Mouse (Mus musculus): ENCODE data around the gene Snupn. TPM values are rescaled to one million over a fixed set of nuclear protein-coding genes. Genes with fewer than 3 reads are reported as not detected.
"Not testable (repeated sequence)": the region's sequence is repeated elsewhere in the genome, so short reads cannot be mapped to it uniquely, and the experiment has no call there.

The Snupn gene
- total RNA-seq, 4 experiments from 2014 or later = 14.4 to 17.1 (median 14.9) TPM

DNA sequence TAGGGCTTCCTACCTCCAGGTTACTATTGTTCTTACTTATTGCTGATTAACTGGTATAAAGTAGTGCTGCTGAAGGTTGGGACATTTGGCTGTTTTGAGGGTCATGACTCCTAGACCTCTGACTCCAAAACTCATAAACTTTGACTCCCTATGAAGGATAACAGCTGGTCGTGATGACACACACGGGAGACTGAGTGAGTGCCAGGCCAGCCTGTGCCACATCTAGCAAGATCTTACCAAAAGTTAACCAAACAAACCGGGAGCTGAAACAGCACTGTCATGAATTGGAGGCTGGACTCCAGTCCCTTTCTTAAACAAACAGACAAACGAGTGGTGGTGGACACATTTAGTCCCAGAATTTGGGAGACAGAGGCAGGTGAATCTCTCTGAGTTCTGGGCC is 21.2 kb upstream of the Snupn start:
- no peak for DNase-seq (ENCODE audit: low spot score in 2 of 2)

DNA sequence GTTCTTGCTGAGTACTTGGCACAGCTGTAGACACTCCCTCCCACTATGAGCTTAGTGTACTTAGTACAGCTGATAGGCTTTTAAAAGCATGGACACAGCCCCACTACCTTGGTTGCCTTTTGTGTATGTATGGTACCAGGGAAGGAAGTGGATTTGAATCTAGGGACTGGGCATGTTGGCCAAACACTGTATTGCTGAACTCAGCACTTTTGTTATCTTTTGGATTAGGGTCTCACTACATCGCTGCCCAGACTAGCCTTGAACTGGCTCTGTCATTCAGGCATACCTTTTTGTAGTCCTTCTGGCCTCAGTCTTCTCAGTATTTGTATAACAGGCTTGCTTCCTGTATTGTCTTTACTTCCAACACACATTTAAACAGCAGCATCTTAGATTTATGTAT is 20.1 kb upstream of the Snupn start:
- DNase-seq (ENCODE audit: low spot score in 2 of 2) = no peak

DNA sequence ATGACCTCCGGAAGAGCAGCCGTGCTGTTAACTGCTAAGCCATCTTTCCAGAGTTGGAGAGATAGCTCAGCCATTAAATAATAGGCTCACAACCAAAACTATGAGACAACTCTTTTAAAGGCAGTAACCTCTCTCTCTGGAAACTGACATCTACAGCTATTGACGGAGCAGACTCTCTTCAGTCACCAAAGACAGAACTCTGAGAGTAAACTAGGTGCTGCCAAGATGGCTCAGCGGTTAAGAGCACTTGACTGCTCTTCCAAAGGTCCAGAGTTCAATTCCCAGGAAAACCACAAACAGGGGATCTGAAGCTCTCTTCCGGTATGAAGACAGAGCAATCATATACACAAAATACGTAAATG is 13.8 kb upstream of the Snupn start:
- DNase-seq (ENCODE audit: low spot score in 2 of 2) = no peak

DNA sequence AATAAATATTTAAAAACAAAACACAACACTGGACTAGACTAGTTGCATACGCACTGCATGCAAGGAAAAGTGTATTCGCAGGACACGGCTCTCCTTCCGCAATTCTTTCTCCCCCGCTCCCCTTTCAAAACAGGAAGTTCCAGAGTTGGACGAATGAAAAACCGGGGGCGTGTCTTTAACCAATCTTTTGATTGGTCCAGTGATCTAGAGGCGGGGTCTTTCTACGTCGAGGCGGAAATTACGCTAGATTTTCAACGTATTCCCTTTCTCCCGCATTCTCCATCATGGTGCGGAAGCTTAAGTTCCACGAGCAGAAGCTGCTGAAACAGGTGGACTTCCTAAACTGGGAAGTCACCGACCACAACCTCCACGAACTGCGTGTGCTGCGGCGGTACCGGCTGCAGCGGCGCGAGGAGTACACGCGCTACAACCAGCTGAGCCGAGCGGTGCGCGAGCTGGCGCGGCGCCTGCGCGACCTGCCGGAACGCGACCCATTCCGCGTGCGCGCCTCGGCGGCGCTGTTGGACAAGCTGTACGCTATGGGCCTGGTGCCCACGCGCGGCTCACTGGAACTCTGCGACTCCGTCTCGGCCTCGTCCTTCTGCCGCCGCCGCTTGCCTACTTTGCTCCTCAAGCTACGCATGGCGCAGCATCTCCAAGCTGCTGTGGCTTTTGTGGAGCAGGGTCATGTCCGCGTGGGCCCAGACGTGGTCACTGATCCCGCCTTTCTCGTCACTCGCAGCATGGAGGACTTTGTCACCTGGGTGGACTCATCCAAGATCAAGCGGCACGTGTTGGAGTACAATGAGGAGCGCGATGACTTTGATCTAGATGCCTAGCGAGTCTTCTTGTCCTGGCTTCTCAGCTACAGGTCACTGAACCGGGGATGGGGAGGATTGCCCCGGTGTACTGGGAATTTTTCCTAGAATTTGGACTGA is 13.2 kb upstream of the Snupn start, which contains the start of gene Imp3:
Imp3 (plus strand) TSS at position 253 of the 938 bp plus-strand sequence.
- DNase-seq (ENCODE audit: low spot score in 2 of 2) = peak; percentile 89 to 91

DNA sequence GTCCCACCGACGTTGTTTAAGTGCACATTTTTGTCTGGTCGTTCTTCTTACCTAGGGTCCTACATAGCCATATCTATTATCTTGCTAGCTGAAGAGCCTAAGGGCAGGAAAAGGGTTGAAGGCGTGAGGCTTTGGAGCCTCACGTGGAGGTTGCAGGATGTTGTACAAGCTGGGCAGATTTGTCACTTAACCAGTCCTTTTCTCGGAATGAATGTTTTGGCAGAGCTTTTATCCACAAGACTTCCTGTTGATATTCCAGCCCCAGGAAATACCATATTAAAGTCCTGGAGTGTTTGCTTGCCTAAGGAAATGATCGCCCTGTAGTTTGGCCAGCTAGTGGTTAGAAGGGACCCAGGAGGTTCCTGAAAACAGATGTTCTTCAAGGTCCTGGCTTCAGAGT is 12.3 kb upstream of the Snupn start:
- no peak for DNase-seq (ENCODE audit: low spot score in 2 of 2)

DNA sequence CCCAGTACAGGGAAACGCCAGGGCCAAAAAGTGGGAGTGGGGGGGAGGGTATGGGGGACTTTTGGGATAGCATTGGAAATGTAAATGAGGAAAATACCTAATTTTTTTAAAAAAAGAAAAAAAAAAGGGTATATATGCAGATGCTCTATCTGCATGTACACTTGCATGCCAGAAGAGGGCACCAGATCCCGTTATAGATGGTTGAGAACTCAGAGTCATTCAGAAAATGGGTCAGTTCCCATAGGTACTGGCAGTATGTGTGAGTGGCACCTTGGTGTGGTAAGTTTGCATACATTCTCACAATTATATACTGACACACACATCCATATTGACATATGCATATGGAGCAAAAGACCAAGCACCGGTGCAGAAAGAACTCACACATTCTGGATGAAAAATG is 3.2 kb upstream of the Snupn start:
- not testable (repeated sequence) for DNase-seq (ENCODE audit: low spot score in 2 of 2)

DNA sequence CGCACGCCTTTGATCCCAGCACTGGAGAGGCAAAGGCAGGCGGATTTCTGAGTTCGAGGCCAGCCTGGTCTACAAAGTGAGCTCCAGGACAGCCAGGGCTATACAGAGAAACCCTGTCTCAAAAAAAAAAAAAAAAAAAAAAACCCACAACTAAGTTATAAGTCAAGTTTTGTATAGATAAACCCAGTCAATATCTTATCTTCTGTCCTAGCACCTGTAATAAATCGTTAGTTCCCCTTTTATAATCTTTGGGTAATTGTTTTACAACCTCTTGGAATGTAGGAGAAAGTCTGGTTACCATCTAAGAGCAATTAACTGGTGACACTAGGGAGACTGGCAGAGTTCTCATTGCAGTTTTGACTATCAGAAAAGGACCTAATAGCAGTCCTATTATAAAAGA is 2.0 kb upstream of the Snupn start:
- DNase-seq (ENCODE audit: low spot score in 2 of 2) = not testable (repeated sequence)

DNA sequence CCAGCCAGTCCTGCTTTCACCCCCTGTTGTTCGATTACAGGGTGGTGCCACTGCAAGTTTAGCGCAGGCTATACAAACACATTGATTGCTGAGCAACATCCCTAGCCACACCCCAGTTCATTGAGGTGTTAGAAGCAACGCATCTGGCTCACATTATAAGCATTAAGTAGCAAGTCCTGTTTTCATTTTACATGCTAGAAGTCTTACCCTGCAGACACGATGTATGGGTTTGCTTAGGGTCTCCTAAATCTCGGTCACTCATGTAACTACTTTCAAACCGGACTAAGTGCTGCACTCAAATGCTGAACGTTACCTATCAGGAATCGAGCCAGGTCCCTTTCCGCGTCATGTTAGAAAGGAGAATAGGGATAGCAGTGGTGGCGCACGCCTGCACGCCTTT is 911 bp upstream of the Snupn start:
- DNase-seq (ENCODE audit: low spot score in 2 of 2) = no peak

DNA sequence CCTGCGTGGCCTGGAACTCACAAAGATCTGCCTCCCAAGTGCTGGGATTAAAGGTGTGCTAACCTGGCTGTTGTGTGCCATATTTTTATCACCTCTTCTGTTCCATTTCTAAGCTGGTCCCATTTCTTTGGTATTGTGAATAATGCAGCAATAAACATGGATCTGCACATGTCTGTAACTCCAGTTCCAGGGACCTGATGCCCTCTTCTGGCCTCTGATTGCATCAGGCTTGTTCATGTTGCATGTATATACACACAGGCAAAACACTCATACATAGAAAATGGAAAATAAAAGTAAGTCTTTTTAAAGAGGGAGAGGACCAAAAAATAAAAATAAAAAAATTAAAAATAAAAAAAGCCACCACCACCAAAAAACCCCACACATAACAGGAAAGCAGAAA is 2.9 kb downstream of the Snupn start:
- no peak for DNase-seq (ENCODE audit: low spot score in 2 of 2)

DNA sequence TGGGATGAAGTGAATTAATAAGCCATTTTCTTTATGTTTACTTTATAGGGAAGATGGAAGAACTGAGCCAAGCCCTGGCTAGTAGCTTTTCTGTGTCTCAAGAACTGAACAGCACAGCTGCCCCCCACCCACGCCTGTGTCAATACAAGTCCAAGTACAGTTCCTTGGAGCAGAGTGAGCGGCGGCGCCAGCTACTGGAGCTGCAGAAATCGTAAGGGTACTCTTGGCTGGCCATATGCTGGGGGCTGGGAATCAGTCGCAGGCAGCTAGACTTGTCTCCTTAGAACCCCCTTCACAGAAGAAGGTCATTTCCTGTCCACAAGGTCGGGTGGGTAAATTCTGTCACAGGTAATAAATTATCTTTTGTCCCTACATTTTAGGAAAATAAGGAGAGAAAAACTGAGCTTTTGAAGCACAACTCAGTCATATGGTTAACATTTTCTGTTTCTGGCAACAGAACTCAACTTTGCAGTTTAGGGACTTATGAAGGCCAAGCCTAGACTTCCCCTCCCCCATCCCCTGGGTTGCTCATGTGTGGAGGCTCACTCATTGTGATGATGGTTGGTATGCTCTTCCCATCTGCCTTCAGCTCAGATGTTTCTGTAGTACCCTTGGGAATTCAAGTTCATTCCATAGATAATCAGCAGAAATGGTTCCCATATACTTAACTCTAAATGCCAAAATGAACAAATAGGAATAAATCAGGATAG is 6.4 kb downstream of the Snupn start:
- DNase-seq (ENCODE audit: low spot score in 2 of 2) = no peak

DNA sequence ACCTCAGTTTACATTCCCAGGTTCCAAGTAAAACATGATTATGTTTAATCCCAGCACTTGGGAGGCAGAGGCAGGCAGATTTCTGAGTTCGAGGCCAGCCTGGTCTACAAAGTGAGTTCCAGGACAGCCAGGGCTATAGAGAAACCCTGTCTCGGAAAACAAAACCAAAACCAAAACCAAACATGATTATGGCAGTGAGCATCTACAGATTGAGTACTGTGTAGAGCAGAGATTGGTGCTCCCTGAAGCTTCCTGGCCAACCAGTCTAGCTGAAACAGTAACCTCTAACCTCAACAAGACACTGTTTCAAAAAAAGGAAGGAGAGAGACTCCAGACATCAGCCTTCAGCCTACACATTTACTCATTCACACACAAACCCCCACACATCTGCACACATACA is 8.0 kb downstream of the Snupn start:
- no peak for DNase-seq (ENCODE audit: low spot score in 2 of 2)

DNA sequence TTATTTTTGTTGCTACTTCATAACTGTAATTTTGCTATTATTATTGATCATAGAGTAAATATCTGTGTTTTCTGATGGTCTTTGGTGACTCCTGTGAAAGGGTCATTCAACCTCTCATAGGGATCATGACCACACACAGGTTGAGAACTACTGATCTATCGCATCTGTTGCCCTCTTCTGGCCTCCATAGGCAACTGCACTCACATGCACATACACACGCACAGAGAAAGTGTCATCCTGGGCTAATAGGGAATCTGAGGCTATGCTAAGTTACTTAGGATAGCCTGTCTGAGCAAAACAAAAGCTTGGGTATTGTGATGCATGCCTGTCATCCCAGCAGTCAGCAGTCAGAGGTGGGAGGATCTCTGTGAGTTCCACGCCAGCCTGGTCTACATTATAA is 10.9 kb downstream of the Snupn start:
- no peak for DNase-seq (ENCODE audit: low spot score in 2 of 2)

DNA sequence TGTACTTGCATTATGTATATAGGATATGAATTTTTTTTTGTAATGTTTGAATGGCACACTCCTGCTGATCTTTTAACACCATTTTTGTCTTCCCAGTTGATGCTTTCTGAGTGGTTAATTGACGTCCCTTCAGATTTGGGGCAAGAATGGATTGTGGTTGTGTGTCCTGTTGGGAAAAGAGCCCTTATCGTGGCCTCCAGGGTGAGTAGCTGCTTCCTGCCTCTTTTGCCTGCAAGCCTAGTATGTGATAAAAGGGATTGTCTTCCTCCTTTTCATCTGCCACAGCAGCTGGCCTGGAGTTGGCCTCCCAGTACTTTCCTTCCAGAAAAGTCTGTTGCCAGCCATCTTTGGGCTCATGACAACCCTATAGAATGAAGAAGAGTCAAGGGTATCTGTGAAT is 19.5 kb downstream of the Snupn start:
- DNase-seq (ENCODE audit: low spot score in 2 of 2) = no peak

DNA sequence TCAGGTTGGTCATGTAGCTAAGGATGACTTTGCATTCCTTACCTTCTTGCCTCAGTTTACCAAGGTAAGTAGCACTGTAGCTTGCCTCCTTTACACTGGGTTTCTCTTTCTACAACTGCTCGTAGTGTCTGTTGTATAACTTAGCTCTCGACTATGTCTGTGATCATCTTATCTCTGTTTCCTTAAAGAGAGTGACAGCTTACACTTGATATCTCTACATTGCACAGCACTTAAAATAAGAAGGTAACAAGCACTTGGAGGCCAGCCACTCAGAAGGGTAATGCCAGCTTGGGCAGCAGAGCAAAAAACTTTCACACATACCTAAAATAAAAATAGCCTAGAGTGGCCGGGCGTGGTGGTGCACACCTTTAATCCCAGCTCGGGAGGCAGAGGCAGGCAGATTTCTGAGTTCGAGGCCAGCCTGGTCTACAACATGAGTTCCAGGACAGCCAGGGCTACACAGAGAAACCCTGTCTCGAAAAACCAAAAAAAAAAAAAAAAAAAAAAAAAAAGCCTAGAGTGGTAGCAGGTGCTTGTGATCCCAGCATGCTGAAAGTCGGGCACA is 23.4 kb downstream of the Snupn start:
- no peak for DNase-seq (ENCODE audit: low spot score in 2 of 2)

DNA sequence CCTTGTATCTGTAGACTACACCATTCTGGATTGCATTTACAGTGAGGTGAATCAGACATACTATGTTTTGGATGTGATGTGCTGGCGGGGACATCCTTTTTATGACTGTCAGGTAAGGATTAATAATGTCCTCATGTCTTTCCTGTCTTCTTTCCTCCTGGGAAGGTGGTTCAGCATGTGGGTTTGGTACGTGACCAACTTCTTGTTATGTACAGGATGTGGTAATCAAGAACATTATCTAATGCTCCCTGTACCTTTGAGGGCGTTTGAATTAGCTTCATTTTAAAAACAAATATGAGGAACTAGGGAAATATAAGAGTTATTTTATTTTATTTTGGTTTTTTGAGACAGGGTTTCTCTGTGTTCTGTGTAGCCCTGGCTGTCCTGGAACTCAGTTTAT is 24.5 kb downstream of the Snupn start:
- no peak for DNase-seq (ENCODE audit: low spot score in 2 of 2)

DNA sequence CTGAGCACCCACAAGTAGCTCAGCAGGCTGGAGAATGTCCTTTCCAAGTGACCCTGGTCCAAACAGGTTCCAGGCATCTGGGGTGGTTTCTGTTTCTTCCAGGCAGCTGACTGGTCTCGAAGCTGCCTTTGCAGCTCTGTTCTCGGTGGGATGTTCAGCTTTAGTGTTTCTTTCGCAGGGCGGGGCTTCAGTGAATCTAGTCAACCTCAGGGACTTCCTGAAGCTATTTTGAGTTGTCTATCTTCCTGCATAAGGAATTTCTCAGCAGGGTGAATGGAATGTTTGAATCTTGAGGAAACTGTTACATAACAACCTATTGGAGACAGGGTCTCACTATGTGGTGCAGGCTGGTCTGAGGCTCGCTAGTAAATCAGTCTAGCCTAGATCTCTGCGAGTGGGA is 29.5 kb downstream of the Snupn start:
- DNase-seq (ENCODE audit: low spot score in 2 of 2) = no peak

DNA sequence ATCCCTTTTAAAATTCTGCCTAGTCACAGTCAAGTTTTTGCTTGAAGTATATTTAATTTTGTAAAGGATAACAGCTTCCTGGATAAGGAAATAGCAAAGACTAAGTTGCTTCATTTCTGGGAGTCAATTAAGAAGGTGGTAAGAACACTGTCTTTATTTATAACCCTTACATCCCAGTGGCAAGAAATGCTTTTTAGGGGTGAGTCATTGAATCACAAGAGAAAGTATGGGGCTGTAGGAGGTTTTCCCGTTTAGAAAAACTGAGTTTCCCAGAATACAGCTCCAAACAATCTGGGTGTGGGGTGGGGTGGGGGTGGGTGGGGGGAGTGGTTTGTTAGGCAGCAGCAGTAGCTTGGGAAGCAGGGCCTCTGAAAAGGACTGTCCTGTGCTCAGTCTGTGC is 30.8 kb downstream of the Snupn start:
- no peak for DNase-seq (ENCODE audit: low spot score in 2 of 2)

DNA sequence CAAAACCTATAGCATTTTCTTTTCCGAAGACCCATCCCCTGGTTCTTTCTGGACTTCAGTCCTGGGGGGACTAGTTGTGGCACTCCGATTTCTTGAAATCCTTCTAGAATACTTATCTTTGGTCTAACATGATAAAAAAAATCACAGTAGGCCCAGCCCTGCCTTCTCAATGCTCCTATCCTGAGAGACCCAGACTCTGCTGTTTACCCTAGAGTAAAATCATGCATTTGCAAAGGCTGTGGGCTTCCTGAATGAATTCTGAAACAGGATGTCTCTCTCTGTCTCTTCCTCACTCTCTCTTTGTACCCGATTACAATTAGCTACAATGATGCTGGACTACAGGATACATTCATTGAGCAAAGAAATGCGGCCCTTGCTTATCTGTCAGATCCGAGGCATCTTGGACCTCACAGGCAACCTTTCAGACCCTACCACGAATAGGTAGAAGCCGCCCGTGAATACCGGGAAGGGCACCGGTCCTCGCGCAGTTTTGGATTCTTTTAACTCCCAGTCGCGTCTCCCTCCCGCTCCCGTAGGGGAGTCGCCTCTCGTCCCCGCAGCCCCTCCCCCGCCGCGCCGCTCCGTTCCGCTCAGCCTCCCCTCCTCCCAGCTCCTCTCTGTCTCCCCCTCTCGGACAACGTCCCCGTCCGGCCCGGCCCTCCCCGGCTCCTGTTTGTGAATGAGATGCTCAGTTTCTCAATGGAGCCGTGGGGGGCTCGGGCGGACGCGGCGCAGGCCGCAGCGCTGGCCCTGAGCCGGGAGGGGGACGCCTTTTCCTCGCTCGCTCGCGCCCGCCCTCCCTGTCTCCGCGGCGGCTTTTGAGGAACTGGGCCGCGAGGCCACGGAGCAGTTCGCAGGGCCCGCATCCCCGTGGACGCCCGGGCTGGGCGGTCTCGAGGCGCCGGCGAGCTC is 43.9 kb downstream of the Snupn start, which contains the start of gene Ptpn9:
Ptpn9 (plus strand) TSS at position 638 of the 912 bp plus-strand sequence.
- peak; percentile 74 to 78 for DNase-seq (ENCODE audit: low spot score in 2 of 2)

DNA sequence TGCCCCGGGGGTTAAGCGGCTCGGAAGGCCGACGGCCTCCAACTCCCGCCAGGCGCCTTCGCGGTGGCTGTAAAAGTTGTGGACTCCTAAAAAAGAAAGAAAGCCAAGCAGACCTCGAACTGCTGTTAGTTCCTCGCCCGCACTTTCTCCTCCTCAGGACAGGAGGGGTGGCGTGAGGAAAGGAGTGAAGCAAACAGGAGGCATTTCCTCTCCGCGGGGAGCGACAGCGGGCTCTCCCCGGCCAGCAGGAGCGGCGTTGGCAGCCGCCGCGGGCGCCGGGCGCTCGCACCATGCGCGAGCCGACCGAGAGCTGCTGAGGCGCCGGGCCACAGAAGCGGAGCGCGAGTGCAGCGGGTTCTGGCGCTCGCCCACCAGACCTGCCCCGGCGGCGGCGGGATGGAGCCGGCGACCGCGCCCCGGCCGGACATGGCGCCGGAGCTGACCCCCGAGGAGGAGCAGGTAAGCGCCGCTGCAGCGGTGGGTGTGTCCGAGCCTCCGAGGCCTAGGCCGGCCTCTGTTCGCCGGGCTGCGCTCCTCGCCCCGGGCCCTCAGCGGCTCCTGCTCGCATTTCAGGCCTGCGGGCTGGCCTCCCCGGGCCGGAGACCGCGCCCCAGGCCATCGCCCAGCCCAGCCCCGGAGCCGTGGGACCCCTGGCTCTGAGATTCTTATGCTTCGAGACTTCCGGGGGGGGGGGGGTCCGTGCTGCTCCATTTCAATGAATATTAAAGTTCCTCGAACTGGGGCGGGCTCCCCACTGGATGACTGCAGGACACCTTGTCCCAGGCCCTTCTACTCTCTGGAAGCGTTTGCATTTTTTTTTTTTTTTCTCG is 44.7 kb downstream of the Snupn start:
- DNase-seq (ENCODE audit: low spot score in 2 of 2) = peak in 1 of 2 experiments; percentile 7

DNA sequence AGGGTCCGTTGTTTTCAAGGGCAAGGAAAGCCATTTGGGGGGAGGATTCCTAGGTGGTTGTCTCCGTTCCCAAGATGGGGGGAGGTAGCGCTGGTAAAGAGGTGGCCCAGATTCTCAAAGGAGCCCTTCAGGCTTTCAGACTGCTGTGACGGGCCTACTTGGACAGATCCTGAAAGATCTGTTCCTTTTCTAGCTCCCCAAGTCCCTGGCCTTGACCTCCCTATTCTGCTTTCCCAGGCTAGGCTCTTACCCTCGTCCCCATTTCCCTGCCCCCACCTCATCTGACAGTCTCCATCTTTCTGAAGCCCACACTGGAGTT is 45.3 kb downstream of the Snupn start:
- peak in 1 of 2 experiments; percentile 19 for DNase-seq (ENCODE audit: low spot score in 2 of 2)
